Mouse (Mus musculus) testis, postnatal 14 days (tissue): ENCODE results near the gene Ndufa4l2.

ENCODE experiments used
- DNase-seq: peaks from one replicate; pipeline ENCODE4 v3.0.0; 2021; ENCODE audit warnings: low spot score

The Ndufa4l2 gene

DNA sequence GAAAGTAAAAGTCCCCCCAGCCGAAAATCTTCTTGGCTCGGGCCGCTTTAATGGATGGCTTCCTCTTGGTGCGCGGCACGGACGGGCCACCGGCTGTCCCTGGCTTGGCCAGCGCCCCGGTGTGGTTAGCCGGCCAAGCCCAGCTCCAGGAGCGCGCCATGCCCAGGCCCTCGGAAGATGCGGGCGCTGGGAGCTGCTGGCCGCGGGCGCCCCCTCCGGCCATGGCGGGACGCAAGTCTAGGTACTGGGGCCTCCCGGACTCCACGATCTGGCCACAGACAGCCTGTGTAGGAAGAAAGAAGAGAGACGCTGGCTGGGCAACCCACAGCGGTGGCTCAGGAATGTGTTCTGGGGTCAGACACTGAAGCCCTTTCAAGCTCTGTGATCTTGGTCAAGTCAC lies 11.9 kb downstream of the Ndufa4l2 start:
- DNase-seq: no peak

- no peak for DNase-seq
These were observed 12.7 kb downstream of the Ndufa4l2 start for GRCm38 (mm10) chr10:127527481-127527880.

DNA sequence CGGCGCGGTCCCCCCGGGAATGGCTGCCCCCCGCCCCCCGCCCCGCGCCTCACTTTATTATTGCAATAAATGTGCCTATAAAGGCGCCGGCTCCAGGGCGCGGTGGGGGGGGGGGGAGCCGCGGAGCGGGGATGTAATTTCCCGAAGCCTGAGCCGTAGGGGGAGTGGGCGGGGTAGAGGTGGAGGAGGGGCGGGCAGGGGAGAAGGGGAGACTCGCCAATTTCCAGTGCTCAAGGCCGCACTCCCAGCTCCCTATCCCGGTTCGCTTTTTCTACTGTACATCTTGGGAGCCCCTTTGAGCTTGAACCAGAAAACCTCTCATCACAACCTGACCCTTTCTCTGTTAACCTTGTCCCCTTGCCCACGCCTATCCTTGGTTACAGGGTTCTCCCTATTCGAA lies 16.2 kb downstream of the Ndufa4l2 start:
- DNase-seq: no peak

DNA sequence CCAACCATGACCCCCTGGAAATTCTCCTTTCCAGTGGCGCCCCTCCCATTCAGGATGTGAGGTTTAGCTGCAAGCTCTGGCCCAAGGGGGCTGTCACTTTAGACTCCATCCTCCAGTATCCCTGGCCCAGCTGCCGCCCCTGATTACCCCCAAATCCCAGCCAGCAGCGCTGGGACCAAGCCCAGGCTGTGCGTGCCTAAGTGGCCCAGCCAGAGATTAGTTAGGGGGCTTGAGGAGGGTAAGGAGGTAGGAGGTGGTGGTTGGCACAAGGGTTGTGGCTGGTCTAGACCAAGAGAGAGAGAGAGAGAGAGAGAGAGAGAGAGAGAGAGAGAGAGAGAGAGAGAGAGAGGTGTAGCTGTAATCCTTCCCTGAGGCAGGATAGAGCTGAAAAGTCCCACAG lies 16.8 kb downstream of the Ndufa4l2 start:
- no peak for DNase-seq

GRCm38 (mm10) chr10:127534036-127534928 lies 19.5 kb downstream of the Ndufa4l2 start, which contains the start of gene Nxph4:
Gene Nxph4, minus strand, starts transcription at chr10:127534559.
- DNase-seq: no peak

DNA sequence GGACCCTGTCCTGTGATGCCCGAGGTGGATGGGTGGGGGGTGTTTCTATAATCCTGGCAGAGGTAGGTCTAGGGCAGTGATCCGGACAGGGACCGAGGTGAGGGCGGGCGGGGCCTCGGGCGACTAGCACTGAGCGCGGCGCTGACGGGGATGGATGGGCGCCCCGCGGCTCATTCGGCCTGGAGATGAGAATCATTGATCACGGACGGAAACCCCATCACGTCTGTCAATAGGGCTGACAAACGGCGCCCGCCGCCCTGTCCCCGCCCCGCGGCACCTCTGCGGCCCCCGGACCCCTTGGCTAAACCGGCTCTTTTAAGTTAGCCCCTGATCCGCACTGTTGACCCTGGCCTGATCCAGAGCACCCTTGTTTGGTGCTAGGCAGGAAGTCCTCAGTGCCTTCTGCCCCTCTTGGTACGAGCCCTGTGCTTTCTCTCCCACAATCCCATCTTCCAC lies 20.2 kb downstream of the Ndufa4l2 start:
- DNase-seq: no peak

- DNase-seq: no peak
These were observed 22.0 kb downstream of the Ndufa4l2 start for GRCm38 (mm10) chr10:127536586-127537314.

DNA sequence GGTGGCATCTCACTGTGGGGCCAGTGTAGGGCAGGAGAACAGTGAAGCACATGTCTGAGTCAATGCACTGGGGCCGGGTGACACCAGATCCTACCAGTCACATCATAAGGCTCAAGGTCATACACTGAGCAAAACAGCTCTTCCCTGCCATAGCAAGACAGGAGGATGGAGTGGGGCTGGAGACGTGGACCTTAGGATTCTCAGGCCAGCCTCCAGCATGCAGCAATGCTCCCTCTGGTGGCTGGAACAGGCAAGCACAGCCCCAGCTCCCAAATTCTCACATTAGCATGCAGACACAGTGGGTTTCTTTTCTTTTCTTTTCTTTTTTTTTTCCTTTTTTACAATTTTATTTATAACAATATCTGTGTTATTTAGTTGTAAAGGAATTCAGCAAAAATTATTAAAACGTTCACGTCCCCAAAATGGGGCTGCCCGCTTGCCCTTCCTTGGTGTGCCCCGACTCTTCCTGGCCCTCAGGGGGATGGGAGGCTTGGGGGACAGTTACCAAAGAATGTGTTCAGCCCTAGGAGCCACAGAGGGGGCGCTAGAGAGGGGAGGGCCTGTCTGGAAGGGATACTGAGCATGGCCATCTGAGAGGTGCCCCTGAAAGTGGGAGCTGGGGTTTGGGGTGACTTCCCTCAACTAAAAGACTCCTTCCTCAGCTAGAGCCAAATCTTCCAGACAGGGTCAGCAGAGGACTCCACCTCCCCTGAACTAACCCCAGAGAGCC lies 23.3 kb downstream of the Ndufa4l2 start:
- peak; percentile 68 for DNase-seq

GRCm38 (mm10) chr10:127541510-127541909 lies 26.7 kb downstream of the Ndufa4l2 start:
- no peak for DNase-seq

DNA sequence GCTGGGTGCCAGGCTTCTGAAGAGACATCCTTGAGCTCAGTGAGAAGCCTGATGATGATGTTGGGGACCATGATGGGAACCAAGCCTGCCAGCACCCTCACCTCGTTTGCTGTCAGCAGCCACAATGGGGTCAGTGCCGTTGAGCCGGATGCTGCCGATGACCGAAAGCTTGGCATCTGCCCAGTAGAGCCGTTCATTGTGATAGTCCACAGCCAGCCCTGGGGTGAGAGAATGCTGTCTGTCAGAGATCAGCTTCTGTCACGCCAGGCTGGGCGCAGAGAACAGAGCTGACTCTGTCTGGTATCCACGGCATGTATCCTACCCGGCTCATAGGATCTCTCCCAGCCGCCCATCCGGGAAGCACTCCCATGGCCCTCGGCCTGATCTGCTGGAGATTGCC lies 27.3 kb downstream of the Ndufa4l2 start:
- DNase-seq: no peak

GRCm38 (mm10) chr10:127542720-127543119 lies 28.0 kb downstream of the Ndufa4l2 start:
- DNase-seq: no peak

DNA sequence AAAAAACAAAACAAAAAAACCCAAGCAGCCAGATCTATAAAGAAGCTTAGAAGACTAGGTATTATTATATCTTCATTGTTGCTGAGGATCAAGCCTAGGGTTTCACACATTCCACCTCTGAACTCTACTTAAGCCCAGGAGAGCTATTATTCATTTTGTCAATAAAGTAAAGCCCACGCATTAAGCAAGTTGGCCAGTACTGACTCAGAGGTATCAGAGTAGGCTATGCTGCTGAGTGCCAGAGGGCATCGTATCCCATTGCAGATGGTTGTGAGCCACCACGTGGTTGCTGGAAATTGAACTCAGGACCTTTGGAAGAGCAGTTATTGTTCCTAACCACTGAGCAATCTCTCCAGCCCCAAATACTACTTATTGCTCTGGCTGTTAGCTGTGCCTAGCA lies 29.1 kb downstream of the Ndufa4l2 start:
- DNase-seq: no peak

DNA sequence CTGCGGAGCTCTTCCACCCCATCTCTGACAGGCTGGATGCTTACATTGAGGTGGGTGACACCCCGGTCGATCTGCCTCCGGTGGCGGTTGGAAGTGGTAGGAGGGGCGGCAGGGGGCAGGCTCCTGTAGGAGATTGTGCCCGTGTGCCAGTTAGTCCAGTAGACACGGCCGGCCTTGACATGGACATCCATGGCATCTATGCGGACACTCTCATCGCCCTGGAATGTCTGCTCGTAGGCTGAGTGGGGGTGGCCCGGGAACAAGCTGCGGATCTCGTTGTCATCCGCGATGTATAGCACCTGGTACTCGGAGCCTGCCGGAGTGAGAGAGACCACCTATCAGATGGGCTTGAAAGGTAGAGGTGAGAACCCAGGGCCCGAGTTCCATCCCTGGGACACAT lies 29.6 kb downstream of the Ndufa4l2 start:
- no peak for DNase-seq

- DNase-seq: no peak
These were observed 31.7 kb downstream of the Ndufa4l2 start for GRCm38 (mm10) chr10:127546505-127546904.

DNA sequence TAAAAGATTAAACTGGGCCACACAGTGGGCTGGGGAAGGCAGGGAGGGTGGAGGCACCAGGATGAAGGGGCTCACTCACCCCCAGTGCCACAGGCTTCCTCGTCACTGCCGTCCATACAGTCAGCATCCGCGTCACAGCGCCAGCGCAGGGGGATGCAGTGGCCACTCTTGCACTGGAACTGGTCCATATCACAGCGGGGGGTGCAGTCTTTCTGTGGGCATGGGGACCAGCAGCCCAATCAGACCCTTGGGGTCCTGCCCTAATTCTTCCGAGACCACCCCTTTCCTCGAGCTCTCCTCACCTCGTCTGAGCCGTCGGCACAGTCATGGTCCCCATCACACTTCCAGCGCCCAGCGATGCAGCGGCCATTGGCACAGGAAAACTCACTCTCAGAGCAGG lies 33.5 kb downstream of the Ndufa4l2 start:
- DNase-seq: no peak

GRCm38 (mm10) chr10:127549892-127550291 lies 35.1 kb downstream of the Ndufa4l2 start:
- no peak for DNase-seq

- no peak for DNase-seq
These were observed 40.9 kb downstream of the Ndufa4l2 start for GRCm38 (mm10) chr10:127555703-127556102.

GRCm38 (mm10) chr10:127557397-127557796 lies 42.6 kb downstream of the Ndufa4l2 start:
- no peak for DNase-seq

- DNase-seq: no peak
These were observed 46.4 kb downstream of the Ndufa4l2 start for GRCm38 (mm10) chr10:127561145-127561544.

DNA sequence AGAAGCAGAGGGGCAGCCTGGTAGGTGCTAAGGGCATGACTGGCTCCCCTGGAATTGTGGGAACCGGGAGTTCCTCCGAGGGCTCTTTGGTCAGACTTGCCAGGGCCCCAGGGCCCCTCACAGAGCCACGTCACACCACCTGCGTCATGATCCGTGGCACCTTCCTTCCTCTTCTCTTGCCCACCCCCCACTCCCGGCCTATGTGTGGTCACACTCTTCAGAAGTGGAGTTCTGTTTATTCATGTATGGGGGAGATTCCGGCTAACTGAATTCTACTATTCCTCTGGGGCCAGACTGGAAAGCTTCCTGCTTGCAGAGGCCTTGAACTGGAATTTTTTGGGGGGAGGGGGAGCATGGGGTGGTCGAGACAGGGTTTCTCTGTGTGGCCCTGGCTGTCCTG lies 49.1 kb downstream of the Ndufa4l2 start:
- no peak for DNase-seq

GRCm38 (mm10) chr10:127564301-127564700 lies 49.5 kb downstream of the Ndufa4l2 start:
- no peak for DNase-seq
